Mouse (Mus musculus) C2C12 (cell line): ENCODE data around the gene Btbd11. TPM values are rescaled to one million over a fixed set of nuclear protein-coding genes. Genes with fewer than 3 reads are reported as not detected.
"Not testable (repeated sequence)": the region's sequence is repeated elsewhere in the genome, so short reads cannot be mapped to it uniquely, and the experiment has no call there.

Experiments used
- H3K27me3 ChIP-seq: one replicate; pipeline ENCODE4 v1.6.1; 2011; ENCODE audit not compliant: control insufficient read depth, insufficient read depth, insufficient read length
- H3K36me3 ChIP-seq: one replicate; pipeline ENCODE4 v1.6.1; 2011; ENCODE audit not compliant: control insufficient read depth, insufficient read depth
- H3K4me3 ChIP-seq: one replicate; pipeline ENCODE4 v1.5.1; 2011; ENCODE audit warnings: mild to moderate bottlenecking, control low read depth; ENCODE audit not compliant: poor library complexity, insufficient read depth, severe bottlenecking
- H3K79me2 ChIP-seq: one replicate; pipeline ENCODE4 v1.6.1; 2011; ENCODE audit not compliant: control insufficient read depth, insufficient read depth
- H3K79me3 ChIP-seq: one replicate; pipeline ENCODE4 v1.6.1; 2011; ENCODE audit warnings: low read depth, control low read depth
- H3ac ChIP-seq: one replicate; pipeline ENCODE3; 2011; ENCODE audit warnings: low read depth; ENCODE audit not compliant: control insufficient read depth, insufficient read length
- MAX ChIP-seq: IDR thresholded peaks from one replicate; pipeline ENCODE4 v1.6.1; 2011; ENCODE audit warnings: mild to moderate bottlenecking, control low read depth
- MYOD1 ChIP-seq: IDR thresholded peaks from one replicate; pipeline ENCODE4 v1.6.1; 2011; ENCODE audit warnings: low read depth; ENCODE audit not compliant: control insufficient read depth, insufficient read length
- MYOG ChIP-seq: IDR thresholded peaks from one replicate; pipeline ENCODE4 v1.6.1; 2011; ENCODE audit not compliant: control insufficient read depth, insufficient read length; ENCODE audit errors: extremely low read depth
- polyA plus RNA-seq: library from polyadenylated mRNA; unstranded; fragments of >200 nt; fragmentation: generic; extraction: Trizol; gene quantifications from one replicate; pipeline ENCODE4 v1.2.1, GENCODE M21; 2012; ENCODE audit warnings: missing spikeins

The Btbd11 gene
- polyA plus RNA-seq, 1 experiment: 11.7 TPM

DNA sequence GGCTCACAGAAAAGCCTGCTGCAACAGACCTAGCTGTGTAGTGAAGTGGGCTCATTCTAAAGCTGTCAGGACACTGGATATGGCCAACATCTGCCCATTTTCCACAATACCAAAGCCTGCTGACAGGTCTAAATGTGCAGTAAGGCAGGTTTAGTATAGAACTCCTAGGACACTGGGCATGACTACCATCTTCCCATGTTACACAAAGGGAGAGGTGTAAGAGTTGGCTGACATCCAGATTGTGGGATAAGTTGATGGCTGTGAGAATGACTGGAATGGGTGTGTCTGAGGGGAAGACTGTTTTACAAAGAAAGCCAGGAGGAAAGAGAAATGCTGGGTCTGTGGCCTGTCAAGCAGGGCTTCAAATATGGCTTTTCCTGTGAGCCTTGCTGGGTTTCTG lies 313.1 kb downstream of the Btbd11 start:
- Histone ChIP-seq H3K79me2 (no peaks in the 10 kb centered on the region), H3K27me3 (no peaks in the 10 kb centered on the region), H3K36me3 (no peaks in the 10 kb centered on the region), H3K79me3 (no peaks in the 10 kb centered on the region), H3K4me3 (no peak overlapping the region), H3ac (no peak overlapping the region)
- no peak for TF ChIP-seq MYOD1
- TF ChIP-seq MYOG: no peak
- no peak for TF ChIP-seq MAX

DNA sequence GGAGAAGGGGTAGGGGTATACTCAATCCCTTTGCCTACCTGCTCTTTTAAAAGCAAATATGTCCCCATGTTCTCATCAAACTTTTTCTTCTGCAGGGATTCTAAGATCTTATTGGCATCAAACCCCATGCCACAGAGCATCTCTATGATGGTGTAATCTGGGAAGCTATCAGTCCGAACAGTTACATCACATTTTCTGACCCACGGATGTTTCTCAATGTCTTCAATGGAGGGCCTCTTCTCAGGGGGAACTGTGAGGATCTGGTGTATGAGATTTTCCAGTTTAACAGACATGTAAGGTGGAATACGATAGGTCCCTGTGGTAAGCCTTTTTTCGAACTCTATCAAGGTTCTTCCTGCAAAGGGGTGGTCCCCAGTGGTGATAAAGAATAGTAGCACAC lies 323.2 kb downstream of the Btbd11 start:
- not testable (repeated sequence) for H3K27me3 ChIP-seq, H3K79me3 ChIP-seq, H3K79me2 ChIP-seq, H3ac ChIP-seq, H3K4me3 ChIP-seq, H3K36me3 ChIP-seq

Other genes with a start within 250 kb of the Btbd11 start
- 6.5 TPM for gene Cry1, start 201.8 kb upstream of the Btbd11 start, polyA plus RNA-seq